Mouse (Mus musculus) spleen, adult 18-20 months (tissue): ENCODE results near the gene Adamts4.
"Not testable (repeated sequence)": the region's sequence is repeated elsewhere in the genome, so short reads cannot be mapped to it uniquely, and the experiment has no call there.

Source experiments
- DNase-seq, 2 experiments: peaks; one replicate each; pipeline ENCODE4 v3.0.0; 2022; ENCODE audit warnings: mixed read lengths in 2 of 2

Adamts4 gene

GRCm38 (mm10) chr1:171280250-171280915 lies 30.2 kb downstream of the Adamts4 start:
- DNase-seq, result no peak

GRCm38 (mm10) chr1:171280916-171281527 lies 30.8 kb downstream of the Adamts4 start, which contains the start of gene Ppox:
Gene Ppox, minus strand, starts transcription at chr1:171281186.
- DNase-seq, result peak; percentile 67 to 79

GRCm38 (mm10) chr1:171281528-171281923 lies 31.3 kb downstream of the Adamts4 start:
- peak; percentile 44 to 74 for DNase-seq

- DNase-seq, result no peak
Measured at GRCm38 (mm10) chr1:171282086-171282805, 32.0 kb downstream of the Adamts4 start.

GRCm38 (mm10) chr1:171283188-171284160 lies 33.3 kb downstream of the Adamts4 start:
- DNase-seq, result no peak

GRCm38 (mm10) chr1:171284491-171284890 lies 34.3 kb downstream of the Adamts4 start:
- DNase-seq, result no peak

GRCm38 (mm10) chr1:171285096-171285892 lies 35.1 kb downstream of the Adamts4 start:
- DNase-seq, result no peak

GRCm38 (mm10) chr1:171286517-171286916 lies 36.3 kb downstream of the Adamts4 start:
- no peak for DNase-seq

- DNase-seq, result peak; percentile 87 to 90
Measured at GRCm38 (mm10) chr1:171287136-171288081, 37.2 kb downstream of the Adamts4 start, which contains the start of gene Usp21. Gene Usp21, minus strand, starts transcription at chr1:171287991.

- DNase-seq, result no peak
Measured at GRCm38 (mm10) chr1:171288328-171288727, 38.1 kb downstream of the Adamts4 start.

- no peak for DNase-seq
Measured at GRCm38 (mm10) chr1:171293351-171293750, 43.1 kb downstream of the Adamts4 start.

GRCm38 (mm10) chr1:171293906-171294297 lies 43.7 kb downstream of the Adamts4 start:
- no peak for DNase-seq

- peak; percentile 68 to 75 for DNase-seq
Measured at GRCm38 (mm10) chr1:171294298-171295062, 44.3 kb downstream of the Adamts4 start, which contains the start of gene Ufc1. Gene Ufc1, minus strand, starts transcription at chr1:171295024.

GRCm38 (mm10) chr1:171295063-171295402 lies 44.8 kb downstream of the Adamts4 start:
- DNase-seq, result no peak

GRCm38 (mm10) chr1:171298226-171298625 lies 48.0 kb downstream of the Adamts4 start:
- DNase-seq, result no peak

GRCm38 (mm10) chr1:171306157-171306556 lies 55.9 kb downstream of the Adamts4 start:
- DNase-seq, result not testable (repeated sequence)

GRCm38 (mm10) chr1:171309321-171309720 lies 59.1 kb downstream of the Adamts4 start:
- no peak for DNase-seq
